Mouse (Mus musculus): Measurements from ENCODE around the gene Nphp1. TPM values are rescaled to one million over a fixed set of nuclear protein-coding genes. Genes with fewer than 3 reads are reported as not detected.
A peak's percentile ranks its signal among the peaks of the same experiment; 100 is the strongest.

Gene Nphp1
- polyA plus RNA-seq, 1 experiment from 2014 or later = 23.1 TPM

DNA sequence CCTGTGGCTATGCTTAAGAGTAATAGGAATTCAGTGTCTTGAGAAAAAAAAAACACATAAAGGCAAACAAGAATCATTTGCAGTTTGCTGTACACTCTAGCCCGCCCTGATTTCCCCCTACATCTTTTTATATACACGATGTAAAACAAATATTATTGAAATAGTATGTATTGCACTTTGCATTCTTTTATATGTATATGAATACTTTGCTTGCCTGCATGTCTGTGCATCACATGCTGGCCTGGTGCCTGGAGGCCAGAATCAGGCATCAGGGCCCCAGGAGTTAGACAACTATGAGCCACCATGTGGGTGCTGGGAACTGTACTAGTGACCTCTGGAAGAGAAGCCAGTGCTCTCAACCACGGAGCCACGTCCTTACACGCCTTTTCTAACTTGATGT lies 1.5 kb downstream of the Nphp1 start:
- H3K4me2 ChIP-seq (replicated peaks; ENCODE audit: low read depth, low read length) = no peak overlapping the region
- H3K4me3 ChIP-seq (ENCODE audit: low read depth, low read length) = no peak overlapping the region
- H3K9me3 ChIP-seq (ENCODE audit: control insufficient read depth, low read length) = no peaks in the 10 kb centered on the region
- ATAC-seq (ENCODE audit: low FRiP score) (no peak), DNase-seq (ENCODE audit: low spot score) (no peak)
- no peaks in the 10 kb centered on the region for H3K36me3 ChIP-seq (ENCODE audit: control insufficient read depth, insufficient read depth, low read length)
- H3K27ac ChIP-seq (ENCODE audit: low read depth, low read length) = no peak overlapping the region
- H3K4me1 ChIP-seq (replicated peaks; ENCODE audit: control insufficient read depth, insufficient read depth, low read length) = peaks cover 3% of the 10 kb centered on the region; the same call in 1 of the 2 replicates
- 93% methylated on average over 5 of the region's 5 CpGs for WGBS
- no peak overlapping the region for H3K9ac ChIP-seq (ENCODE audit: low read depth, low read length)
- no peaks in the 10 kb centered on the region for H3K27me3 ChIP-seq (ENCODE audit: control insufficient read depth, insufficient read depth, low read length)

DNA sequence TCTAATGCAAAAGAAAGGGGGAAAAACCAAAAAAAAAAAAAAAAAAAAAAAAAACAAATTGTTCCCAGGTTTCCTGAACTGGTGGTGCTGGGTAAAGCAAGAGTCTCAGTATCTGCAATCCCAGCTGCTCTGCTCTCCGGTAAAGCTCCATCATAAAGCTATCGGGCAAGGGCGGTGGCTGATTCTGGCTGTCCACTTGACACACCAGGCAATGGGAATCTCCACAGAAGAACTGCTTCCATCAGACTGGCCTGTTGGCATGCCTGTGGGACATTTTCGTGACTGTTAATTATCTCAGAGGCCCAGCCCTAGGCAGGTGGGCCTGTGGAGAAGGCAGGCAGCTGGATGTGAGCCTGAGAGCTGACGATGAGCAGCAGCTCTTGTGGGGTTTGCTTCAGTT lies 10.2 kb downstream of the Nphp1 start:
- H3K4me2 ChIP-seq (replicated peaks; ENCODE audit: low read depth, low read length) = no peak overlapping the region
- H3K27me3 ChIP-seq (ENCODE audit: control insufficient read depth, insufficient read depth, low read length) = no peaks in the 10 kb centered on the region
- DNase-seq (ENCODE audit: low spot score) (no peak), ATAC-seq (ENCODE audit: low FRiP score) (no peak)
- 92% methylated on average over 5 of the region's 5 CpGs for WGBS
- H3K9ac ChIP-seq (ENCODE audit: low read depth, low read length) = no peak overlapping the region
- no peak overlapping the region for H3K4me3 ChIP-seq (ENCODE audit: low read depth, low read length)
- no peaks in the 10 kb centered on the region for H3K9me3 ChIP-seq (ENCODE audit: control insufficient read depth, low read length)
- 0 out of 2 replicates have a peak, but pooled peaks cover 2% of the 10 kb centered on the region for H3K36me3 ChIP-seq (ENCODE audit: control insufficient read depth, insufficient read depth, low read length)
- no peak overlapping the region for H3K27ac ChIP-seq (ENCODE audit: low read depth, low read length)
- H3K4me1 ChIP-seq (replicated peaks; ENCODE audit: control insufficient read depth, insufficient read depth, low read length) = no peaks in the 10 kb centered on the region

DNA sequence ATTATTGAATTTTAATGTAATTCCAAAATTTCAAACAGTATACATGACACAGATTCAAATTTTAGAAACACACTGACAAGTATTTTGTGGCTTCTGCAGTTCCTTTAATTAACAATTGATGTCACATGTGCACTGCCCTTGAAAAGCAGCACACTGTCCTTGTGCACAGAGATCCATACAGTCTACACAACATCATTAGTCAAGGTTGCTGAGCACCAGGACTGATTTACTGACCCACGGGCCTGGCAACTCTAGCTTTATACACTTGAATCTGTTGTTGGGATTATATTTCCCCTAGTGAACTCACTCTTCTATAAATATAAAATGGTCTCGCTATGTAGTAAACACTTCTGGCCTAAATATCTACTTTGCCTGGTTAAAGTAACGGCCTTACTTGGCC lies 13.7 kb downstream of the Nphp1 start:
- no peak for ATAC-seq (ENCODE audit: low FRiP score)
- Histone ChIP-seq H3K9me3 (ENCODE audit: control insufficient read depth, low read length) (no peaks in the 10 kb centered on the region), H3K9ac (ENCODE audit: low read depth, low read length) (no peak overlapping the region), H3K36me3 (ENCODE audit: control insufficient read depth, insufficient read depth, low read length) (0 out of 2 replicates have a peak, but pooled peaks cover 2% of the 10 kb centered on the region), H3K4me1 (replicated peaks; ENCODE audit: control insufficient read depth, insufficient read depth, low read length) (no peaks in the 10 kb centered on the region), H3K27ac (ENCODE audit: low read depth, low read length) (no peak overlapping the region), H3K27me3 (ENCODE audit: control insufficient read depth, insufficient read depth, low read length) (no peaks in the 10 kb centered on the region), H3K4me3 (ENCODE audit: low read depth, low read length) (no peak overlapping the region), H3K4me2 (replicated peaks; ENCODE audit: low read depth, low read length) (no peak overlapping the region)
- 80% methylated on average over 3 of the region's 3 CpGs for WGBS
- no peak for DNase-seq (ENCODE audit: low spot score)

DNA sequence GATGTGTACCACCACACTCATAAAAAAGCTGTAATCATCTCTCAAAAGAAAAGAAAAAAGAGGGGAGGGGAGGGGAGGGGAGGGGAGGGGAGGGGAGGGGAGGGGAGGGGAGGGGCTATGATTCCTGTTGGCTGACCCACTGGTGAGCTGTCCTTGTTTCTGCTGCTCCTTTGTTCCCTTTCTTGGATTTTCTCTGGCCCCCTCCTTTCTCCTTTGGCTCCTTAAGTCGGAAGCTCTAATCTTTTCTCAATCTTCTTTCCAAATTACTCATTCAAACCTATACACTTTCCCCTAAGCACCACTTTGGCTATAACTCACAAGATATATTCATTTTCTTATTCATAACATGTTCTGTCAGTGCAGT lies 14.1 kb downstream of the Nphp1 start:
- no peak overlapping the region for H3K9ac ChIP-seq (ENCODE audit: low read depth, low read length)
- H3K36me3 ChIP-seq (ENCODE audit: control insufficient read depth, insufficient read depth, low read length) = 0 out of 2 replicates have a peak, but pooled peaks cover 2% of the 10 kb centered on the region
- H3K9me3 ChIP-seq (ENCODE audit: control insufficient read depth, low read length) = no peaks in the 10 kb centered on the region
- DNase-seq (ENCODE audit: low spot score) (no peak), ATAC-seq (ENCODE audit: low FRiP score) (0 out of 2 replicates have a peak, but pooled peaks have one; percentile 7)
- no peaks in the 10 kb centered on the region for H3K4me1 ChIP-seq (replicated peaks; ENCODE audit: control insufficient read depth, insufficient read depth, low read length)
- no peak overlapping the region for H3K4me3 ChIP-seq (ENCODE audit: low read depth, low read length)
- H3K27me3 ChIP-seq (ENCODE audit: control insufficient read depth, insufficient read depth, low read length) = no peaks in the 10 kb centered on the region
- no peak overlapping the region for H3K4me2 ChIP-seq (replicated peaks; ENCODE audit: low read depth, low read length)
- no peak overlapping the region for H3K27ac ChIP-seq (ENCODE audit: low read depth, low read length)
- WGBS = 17% methylated on average over 1 of the region's 1 CpGs

DNA sequence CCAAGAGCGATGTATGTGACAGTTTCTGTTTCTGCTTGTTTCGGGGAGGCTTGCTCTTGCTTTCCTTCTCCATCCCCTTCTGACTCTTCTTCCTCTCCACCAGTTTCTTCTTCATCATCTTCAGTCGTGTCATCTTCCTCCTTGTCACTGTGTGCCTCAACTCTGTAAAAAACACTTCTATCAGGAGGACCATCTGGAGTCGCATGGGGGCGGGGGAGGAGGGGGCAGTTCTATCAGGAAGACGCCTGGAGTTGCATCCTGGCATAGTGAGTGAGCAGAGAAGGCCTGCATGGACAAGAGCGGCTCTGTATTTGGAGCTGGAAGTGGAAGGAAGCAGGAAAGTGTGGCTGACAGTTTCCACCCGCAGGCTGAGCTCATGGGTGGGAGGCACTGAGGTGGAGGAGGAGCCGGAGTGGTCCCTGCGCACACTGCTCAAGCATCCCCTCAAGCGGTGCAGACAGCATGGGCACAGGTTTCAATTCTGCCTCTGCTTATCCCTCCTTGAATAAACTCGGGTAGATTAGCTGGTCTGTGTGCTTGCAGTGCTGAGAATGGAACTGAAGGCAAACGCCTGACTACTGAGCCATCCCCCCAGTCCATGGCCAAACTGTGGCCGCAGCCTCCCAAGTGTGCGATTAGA lies 14.6 kb downstream of the Nphp1 start:
- WGBS = 63% methylated on average over 15 of the region's 15 CpGs
- Histone ChIP-seq H3K27me3 (ENCODE audit: control insufficient read depth, insufficient read depth, low read length) (no peaks in the 10 kb centered on the region), H3K36me3 (ENCODE audit: control insufficient read depth, insufficient read depth, low read length) (no peaks in the 10 kb centered on the region), H3K9ac (ENCODE audit: low read depth, low read length) (no peak overlapping the region), H3K27ac (ENCODE audit: low read depth, low read length) (no peak overlapping the region; the same call in 1 of the 2 replicates), H3K9me3 (ENCODE audit: control insufficient read depth, low read length) (no peaks in the 10 kb centered on the region), H3K4me2 (replicated peaks; ENCODE audit: low read depth, low read length) (no peak overlapping the region), H3K4me1 (replicated peaks; ENCODE audit: control insufficient read depth, insufficient read depth, low read length) (no peaks in the 10 kb centered on the region), H3K4me3 (ENCODE audit: low read depth, low read length) (no peak overlapping the region)
- DNase-seq (ENCODE audit: low spot score) (peak; percentile 15), ATAC-seq (ENCODE audit: low FRiP score) (0 out of 2 replicates have a peak, but pooled peaks have one; percentile 19)

DNA sequence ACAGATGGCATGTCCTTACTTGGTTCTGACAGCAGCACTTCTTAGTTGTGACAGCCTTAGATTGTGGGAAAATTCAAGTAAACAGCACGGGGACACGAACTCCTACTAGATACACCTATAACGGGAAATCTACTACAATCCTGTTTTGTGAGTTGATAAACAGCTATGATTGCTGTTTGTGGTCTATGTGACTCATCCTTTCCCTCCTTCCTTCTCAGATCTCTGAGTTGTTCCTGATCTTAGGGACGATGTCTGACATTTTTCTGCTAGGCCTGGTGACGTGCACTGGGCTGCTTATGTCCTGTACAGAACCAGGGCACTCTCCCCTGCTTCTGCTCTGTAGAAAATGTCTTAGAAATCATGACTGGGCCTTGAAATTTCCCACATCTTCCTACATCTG lies 27.1 kb downstream of the Nphp1 start:
- no peaks in the 10 kb centered on the region for H3K36me3 ChIP-seq (ENCODE audit: control insufficient read depth, insufficient read depth, low read length)
- H3K27me3 ChIP-seq (ENCODE audit: control insufficient read depth, insufficient read depth, low read length) = no peaks in the 10 kb centered on the region
- WGBS = 93% methylated on average over 5 of the region's 5 CpGs
- no peak overlapping the region for H3K27ac ChIP-seq (ENCODE audit: low read depth, low read length)
- no peak overlapping the region for H3K4me3 ChIP-seq (ENCODE audit: low read depth, low read length)
- DNase-seq (ENCODE audit: low spot score) (no peak), ATAC-seq (ENCODE audit: low FRiP score) (no peak)
- H3K4me1 ChIP-seq (replicated peaks; ENCODE audit: control insufficient read depth, insufficient read depth, low read length) = no peaks in the 10 kb centered on the region
- H3K9ac ChIP-seq (ENCODE audit: low read depth, low read length) = no peak overlapping the region
- no peak overlapping the region for H3K4me2 ChIP-seq (replicated peaks; ENCODE audit: low read depth, low read length)
- no peaks in the 10 kb centered on the region for H3K9me3 ChIP-seq (ENCODE audit: control insufficient read depth, low read length)

DNA sequence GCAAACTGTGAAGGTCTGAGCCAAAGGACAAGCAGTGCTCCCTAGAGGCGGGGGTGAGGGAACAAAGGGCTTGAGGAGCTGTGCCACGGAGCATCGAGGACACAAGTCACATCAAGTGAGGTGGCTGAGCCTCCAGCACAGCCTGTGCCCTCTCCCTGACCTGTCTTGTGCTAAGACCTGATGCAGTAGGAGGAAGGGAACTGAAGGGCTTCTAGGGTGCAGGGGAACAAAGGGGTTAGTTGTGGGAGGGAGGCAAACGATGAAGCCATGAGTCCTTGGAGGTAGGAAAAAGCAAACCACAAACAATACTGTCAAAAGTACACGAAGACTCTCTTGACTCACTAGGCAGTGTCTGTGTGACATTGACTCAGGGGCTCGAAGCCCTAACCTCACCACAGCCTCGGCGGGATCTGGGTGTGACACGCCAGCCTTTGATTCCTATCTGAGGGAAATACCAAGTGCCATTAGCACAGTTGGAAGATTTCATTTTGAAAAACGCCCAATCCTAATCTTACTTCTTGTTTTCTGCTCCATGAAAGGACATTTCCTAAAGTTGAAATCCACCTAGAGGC lies 28.2 kb downstream of the Nphp1 start:
- Histone ChIP-seq H3K36me3 (ENCODE audit: control insufficient read depth, insufficient read depth, low read length) (0 out of 2 replicates have a peak, but pooled peaks cover 2% of the 10 kb centered on the region), H3K27ac (ENCODE audit: low read depth, low read length) (no peak overlapping the region), H3K27me3 (ENCODE audit: control insufficient read depth, insufficient read depth, low read length) (no peaks in the 10 kb centered on the region), H3K9me3 (ENCODE audit: control insufficient read depth, low read length) (no peaks in the 10 kb centered on the region), H3K4me3 (ENCODE audit: low read depth, low read length) (no peak overlapping the region), H3K4me2 (replicated peaks; ENCODE audit: low read depth, low read length) (no peak overlapping the region), H3K4me1 (replicated peaks; ENCODE audit: control insufficient read depth, insufficient read depth, low read length) (no peaks in the 10 kb centered on the region), H3K9ac (ENCODE audit: low read depth, low read length) (no peak overlapping the region)
- ATAC-seq (ENCODE audit: low FRiP score) (no peak), DNase-seq (ENCODE audit: low spot score) (no peak)
- 74% methylated on average over 10 of the region's 10 CpGs for WGBS

DNA sequence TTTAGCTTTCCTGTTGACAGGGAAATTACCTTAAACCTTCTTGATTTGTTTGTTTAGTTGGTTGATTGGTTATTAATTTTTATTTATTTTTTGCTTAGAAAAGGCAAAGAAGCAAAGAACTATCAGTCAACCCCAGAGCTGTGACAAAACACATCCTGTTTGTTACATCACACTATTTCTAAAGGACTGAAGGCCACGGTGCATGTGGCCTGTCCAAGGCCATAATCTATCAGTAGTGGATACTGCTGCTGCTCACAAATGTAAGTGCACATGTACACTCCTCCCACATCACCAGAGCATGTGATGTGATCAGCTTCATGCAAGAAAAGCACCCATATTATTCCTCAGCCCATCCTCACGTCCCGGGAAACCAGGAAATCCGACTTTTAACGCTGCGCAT lies 28.7 kb downstream of the Nphp1 start:
- 91% methylated on average over 6 of the region's 6 CpGs for WGBS
- Histone ChIP-seq H3K4me1 (replicated peaks; ENCODE audit: control insufficient read depth, insufficient read depth, low read length) (no peaks in the 10 kb centered on the region), H3K4me3 (ENCODE audit: low read depth, low read length) (no peak overlapping the region), H3K36me3 (ENCODE audit: control insufficient read depth, insufficient read depth, low read length) (0 out of 2 replicates have a peak, but pooled peaks cover 2% of the 10 kb centered on the region), H3K9ac (ENCODE audit: low read depth, low read length) (no peak overlapping the region), H3K4me2 (replicated peaks; ENCODE audit: low read depth, low read length) (no peak overlapping the region), H3K27ac (ENCODE audit: low read depth, low read length) (no peak overlapping the region), H3K27me3 (ENCODE audit: control insufficient read depth, insufficient read depth, low read length) (no peaks in the 10 kb centered on the region), H3K9me3 (ENCODE audit: control insufficient read depth, low read length) (no peaks in the 10 kb centered on the region)
- DNase-seq (ENCODE audit: low spot score) (no peak), ATAC-seq (ENCODE audit: low FRiP score) (no peak)
